Mouse (Mus musculus) ES-E14 (cell line): ENCODE measurements around the gene Hoxd11. TPM values are rescaled to one million over a fixed set of nuclear protein-coding genes. Genes with fewer than 3 reads are reported as not detected.

Experiments
- DNase-seq: peaks from one replicate; pipeline ENCODE4 v3.0.0-alpha.2; 2013; ENCODE audit warnings: low read depth, low spot score
- H3K27ac ChIP-seq: 2 replicates; pipeline ENCODE4 v1.5.1; 2012; ENCODE audit warnings: low read depth, mild to moderate bottlenecking, low read length, moderate library complexity, mixed read lengths; ENCODE audit not compliant: poor library complexity, insufficient read depth, severe bottlenecking
- H3K36me3 ChIP-seq: 2 replicates; pipeline ENCODE4 v1.6.1; 2012; ENCODE audit warnings: mild to moderate bottlenecking, low read length, moderate library complexity, mixed read lengths; ENCODE audit not compliant: control insufficient read depth, poor library complexity, insufficient read depth, severe bottlenecking
- H3K4me1 ChIP-seq, 2 experiments: fragments of 150-350 bp in 1 of 2; sonication (generic) in 1 of 2; 2 replicates each; pipeline ENCODE4 v1.6.1; 2012; ENCODE audit warnings: low read length in 2 of 2, mild to moderate bottlenecking in 1 of 2, mixed read lengths in 1 of 2; ENCODE audit not compliant: control insufficient read depth in 2 of 2, insufficient read depth in 2 of 2, poor library complexity in 1 of 2
- H3K4me3 ChIP-seq, 2 experiments: fragments of 150-350 bp in 1 of 2; sonication (generic) in 1 of 2; 2 replicates each; pipeline ENCODE4 v1.5.1; 2012; ENCODE audit warnings: low read length in 2 of 2, low read depth in 1 of 2, mild to moderate bottlenecking in 1 of 2, mixed read lengths in 1 of 2; ENCODE audit not compliant: insufficient read depth in 1 of 2, poor library complexity in 1 of 2, severe bottlenecking in 1 of 2
- H3K9ac ChIP-seq: 2 replicates; pipeline ENCODE4 v1.6.1; 2012; ENCODE audit warnings: low read depth, mild to moderate bottlenecking, low read length, mixed read lengths; ENCODE audit not compliant: poor library complexity, insufficient read depth, severe bottlenecking
- H3K9me3 ChIP-seq: fragments of 150-350 bp; sonication (generic); 2 replicates; pipeline ENCODE4 v1.6.1; 2012; ENCODE audit warnings: low read depth, mild to moderate bottlenecking, low read length; ENCODE audit not compliant: control insufficient read depth, insufficient read depth
- CHD2 ChIP-seq: IDR thresholded peaks from 2 replicates; pipeline ENCODE4 v1.6.1; 2014; ENCODE audit warnings: mild to moderate bottlenecking, low read depth, low read length, inconsistent platforms
- HCFC1 ChIP-seq: IDR thresholded peaks from 2 replicates; pipeline ENCODE4 v1.6.1; 2012; ENCODE audit warnings: low read length, inconsistent platforms, borderline replicate concordance; ENCODE audit not compliant: insufficient read depth
- MAFK ChIP-seq: IDR thresholded peaks from 2 replicates; pipeline ENCODE4 v1.6.1; 2014; ENCODE audit warnings: mild to moderate bottlenecking, low read depth, low read length, inconsistent platforms; ENCODE audit not compliant: insufficient read depth
- ZC3H11A ChIP-seq: IDR thresholded peaks from 2 replicates; pipeline ENCODE4 v1.6.1; 2012; ENCODE audit warnings: low read depth, mild to moderate bottlenecking, inconsistent platforms, low read length, borderline replicate concordance
- ZNF384 ChIP-seq: IDR thresholded peaks from 2 replicates; pipeline ENCODE4 v1.6.1; 2012; ENCODE audit warnings: low read depth, low read length, inconsistent platforms
- in situ Hi-C, 2 experiments: fragments of 600-800 bp; cut with MboI; formaldehyde crosslinking; loops; one replicate each; pipeline ENCODE4 v1.15.1; 2025; ENCODE audit warnings: low sequenced_read_pairs in 2 of 2, inconsistent platforms in 1 of 2; ENCODE audit not compliant: unreplicated experiment in 2 of 2
- total RNA-seq: library from RNA; depleted of rRNA; stranded (reverse); fragments of 300-350 nt; gene quantifications from 2 replicates; pipeline ENCODE4 v1.2.3, GENCODE M21; 2012

Hoxd11 gene
- total RNA-seq, 1 experiment = 0.18 TPM

DNA sequence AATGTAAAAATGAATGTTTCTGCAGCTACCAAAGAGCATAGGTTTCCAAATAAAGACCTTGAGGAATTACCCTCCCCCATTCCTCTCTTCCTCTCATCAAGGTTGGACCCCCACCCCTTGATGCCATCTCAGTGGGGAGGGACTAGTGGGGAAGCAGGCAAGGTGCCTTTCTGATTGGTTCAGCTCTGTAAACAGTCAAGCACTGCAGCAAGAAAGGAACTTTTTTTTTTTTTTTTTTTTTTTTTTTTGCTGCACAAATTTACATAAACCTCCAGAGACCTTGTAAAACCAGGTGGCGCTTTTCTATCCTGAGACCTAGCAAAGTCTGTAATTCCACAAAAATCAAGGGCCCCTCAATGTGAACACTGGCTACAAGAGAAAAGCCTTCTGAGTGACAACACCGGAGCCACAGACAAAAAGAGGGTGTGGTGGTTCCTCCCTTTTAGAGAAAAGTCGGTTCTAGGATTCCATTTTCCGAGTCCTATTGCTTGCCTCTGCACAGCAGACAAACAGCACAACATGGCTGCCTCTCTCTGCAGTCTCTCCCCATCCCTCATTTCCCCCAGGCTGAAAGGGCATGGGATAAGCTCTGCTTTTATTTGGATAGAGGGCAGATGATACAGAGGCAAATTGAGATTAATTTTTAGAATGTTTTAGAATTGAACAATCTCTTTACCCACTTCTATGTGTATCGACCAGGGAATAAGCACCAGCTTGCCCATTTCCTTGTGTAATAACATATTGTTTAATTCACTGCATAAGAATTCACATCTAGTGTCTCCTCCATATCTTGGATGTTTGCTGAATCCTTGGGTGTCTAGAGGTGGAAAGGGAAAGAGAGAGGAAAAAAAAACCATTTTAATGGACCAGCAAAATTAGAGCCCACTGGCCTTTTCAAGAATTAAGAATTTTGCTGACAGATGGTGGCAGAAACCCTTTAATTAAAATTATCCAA is 30.4 kb downstream of the Hoxd11 start:
- no peak overlapping the region for H3K9ac ChIP-seq
- TF ChIP-seq HCFC1 (no peak), MAFK (no peak), ZNF384 (peak; percentile 73)
- no peak overlapping the region for H3K4me3 ChIP-seq
- no peaks in the 10 kb centered on the region for H3K9me3 ChIP-seq
- no peaks in the 10 kb centered on the region for H3K36me3 ChIP-seq
- no peak for DNase-seq
- no peak overlapping the region for H3K27ac ChIP-seq
- in situ Hi-C loops = loop anchor here (10.0 to 25.0 kb wide), 4 partner anchors 345 to 878 kb away; no protein-coding TSS in a partner anchor
- H3K4me1 ChIP-seq = peaks cover 0 to 4% of the 10 kb centered on the region in 2 experiments; a peak in 1 of 4 replicates

DNA sequence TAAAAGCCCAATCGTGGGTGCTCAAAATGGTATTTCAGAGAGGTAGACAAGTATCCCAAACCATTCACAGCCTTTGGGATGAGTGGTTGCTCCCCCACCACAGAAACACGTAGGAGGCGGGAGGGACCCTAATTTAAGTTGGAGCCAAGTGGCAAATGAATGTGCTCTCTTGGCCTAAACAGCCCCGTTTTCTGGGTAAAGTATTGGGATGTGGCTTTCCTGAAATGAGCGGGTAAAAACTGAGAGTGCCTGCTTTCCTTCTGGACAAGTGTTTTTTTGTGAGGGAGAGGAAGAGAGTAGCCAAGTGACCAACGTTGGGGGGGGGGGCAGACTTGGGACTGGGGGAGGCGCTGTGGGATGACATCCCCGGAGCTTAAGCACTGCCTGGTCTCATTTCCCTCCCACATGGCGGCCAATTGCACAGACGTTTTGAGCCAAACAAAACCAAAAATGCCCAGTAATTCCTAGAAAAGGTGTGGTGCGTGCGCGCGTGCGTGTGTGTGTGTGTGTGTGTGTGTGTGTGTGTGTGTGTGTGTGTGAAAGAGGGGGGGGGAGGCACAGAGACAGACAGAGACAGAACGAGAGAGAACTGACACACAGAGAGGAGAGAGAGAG is 31.7 kb downstream of the Hoxd11 start:
- no peak overlapping the region for H3K9ac ChIP-seq
- H3K9me3 ChIP-seq = no peaks in the 10 kb centered on the region
- in situ Hi-C loops = loop anchor here (10.0 to 25.0 kb wide), 4 partner anchors 344 to 876 kb away; no protein-coding TSS in a partner anchor
- peaks cover 0 to 2% of the 10 kb centered on the region in 2 experiments; a peak in 1 of 4 replicates for H3K4me1 ChIP-seq
- no peaks in the 10 kb centered on the region for H3K36me3 ChIP-seq
- no peak overlapping the region for H3K27ac ChIP-seq
- no peak overlapping the region for H3K4me3 ChIP-seq
- DNase-seq = no peak
- TF ChIP-seq HCFC1 (no peak), CHD2 (no peak)

DNA sequence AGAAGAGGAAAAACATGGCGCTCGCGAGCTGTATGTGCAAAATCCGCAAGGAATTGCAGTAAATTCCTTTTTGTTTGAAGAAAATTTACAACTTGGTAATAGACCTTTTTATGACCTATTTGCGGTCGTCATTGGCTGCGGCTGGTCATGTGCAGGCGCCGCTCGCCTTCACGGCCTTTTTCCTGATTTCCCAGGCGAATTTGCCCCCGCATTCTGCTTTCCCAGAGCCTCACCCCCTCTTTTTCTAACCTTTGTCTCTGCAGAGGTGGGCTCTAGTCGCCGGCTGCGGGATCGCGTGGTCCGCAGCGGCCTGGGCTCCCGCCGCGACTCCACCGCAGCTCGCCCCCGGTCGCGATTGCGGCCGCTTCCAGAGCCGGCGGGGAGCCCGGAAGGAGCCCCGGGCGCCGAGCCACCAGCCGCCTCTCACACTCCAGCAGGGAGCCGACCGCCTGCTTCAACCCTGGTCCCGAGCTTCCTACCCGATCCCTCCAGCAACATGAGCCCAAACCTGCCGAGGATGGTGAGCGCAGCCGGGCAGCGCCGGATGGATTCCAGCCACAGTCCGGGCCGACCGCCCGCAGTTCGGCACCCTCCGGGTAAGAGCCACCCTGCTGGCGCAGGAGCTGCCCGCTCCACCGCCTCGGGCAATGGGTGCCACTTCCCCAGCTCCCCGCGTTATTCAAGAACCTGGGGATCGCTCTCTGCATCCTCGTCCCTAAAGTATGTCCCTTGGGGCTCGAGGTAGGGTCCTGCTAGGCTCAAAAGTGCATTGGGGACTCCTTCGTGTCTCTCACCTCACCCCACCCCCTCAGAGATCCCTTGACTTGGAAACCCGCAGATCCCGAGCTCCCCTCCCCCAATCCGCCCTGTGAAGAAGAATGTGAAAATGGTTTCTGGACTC is 32.6 kb downstream of the Hoxd11 start, which contains the start of the genes Hoxd3 and Hoxd4:
Gene Hoxd3 (plus strand): TSS at position 207 of the 901 bp plus-strand sequence.
Gene Hoxd4 (plus strand): TSS at position 209 of the 901 bp plus-strand sequence.
- Histone ChIP-seq H3K4me1 (peaks cover 0 to 2% of the 10 kb centered on the region in 2 experiments; a peak in 1 of 4 replicates), H3K9me3 (no peaks in the 10 kb centered on the region), H3K36me3 (no peaks in the 10 kb centered on the region), H3K9ac (no peak within 1 kb of the TSS), H3K4me3 (peak within 1 kb of the TSS; percentile 46 to 52), H3K27ac (no peak within 1 kb of the TSS)
- TF ChIP-seq ZNF384 (no peak), HCFC1 (no peak), CHD2 (no peak), MAFK (no peak), ZC3H11A (no peak)
- no peak for DNase-seq
- in situ Hi-C loops = loop anchor here (10.0 to 25.0 kb wide), 4 partner anchors 343 to 875 kb away; no protein-coding TSS in a partner anchor
